Comparison of ENCODE assay signal across 12 mouse cellular contexts in the genomic region with DNA sequence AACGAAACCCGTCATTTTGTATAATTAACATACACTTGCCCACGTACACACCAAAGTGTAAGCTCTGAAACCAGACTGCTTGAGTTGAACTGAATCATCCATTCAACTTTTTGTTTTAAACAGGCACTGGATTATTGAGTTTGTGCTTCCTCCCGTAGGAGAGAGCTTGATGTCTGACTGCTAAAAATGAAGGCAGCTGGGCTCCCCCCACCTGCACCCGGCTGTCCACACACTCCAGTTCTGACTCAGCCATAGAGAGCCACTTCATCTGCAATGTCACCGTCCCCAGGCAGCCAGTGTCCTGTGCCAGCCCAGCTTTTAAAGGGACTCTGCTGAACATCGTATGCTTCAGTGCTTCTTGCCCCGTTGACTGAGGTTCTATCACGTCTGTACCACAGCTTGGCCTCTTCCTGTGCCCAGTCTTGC. TPM values are rescaled to one million over a fixed set of nuclear protein-coding genes. Genes with fewer than 3 reads are reported as not detected.
DNase-seq lines count a peak whose midpoint lies in the region.
"Had no signal": no experiment of that assay in that cellular context is flagged by ENCODE, and none has a peak within 500 bp of the region (broad histone marks: within the 10 kb centered on the region; RNA-seq: fewer than 3 reads in every experiment).

No protein-coding gene starts in this region.

- intact Hi-C loops in heart, postnatal 14 days (cut with DNase I) = no loop called here

- DNase-seq in adrenal gland, adult 2 months = peak; percentile 73
- DNase-seq in adrenal gland, adult 18-20 months (ENCODE audit: low spot score in 2 of 2) = no peak
- peak; percentile 61 for DNase-seq in right cerebral cortex, adult 18-20 months
- no peak for DNase-seq in right cerebral cortex, postnatal 14 days
- DNase-seq in heart, postnatal 14 days = peak; percentile 15 to 35
- DNase-seq in lung, postnatal 25 days (ENCODE audit: low spot score) = peak; percentile 50
- no peak for DNase-seq in ovary, postnatal 10 days (ENCODE audit: low spot score)
- no peak for DNase-seq in embryo, embryonic 10.5 days (ENCODE audit: low spot score)
- DNase-seq: cerebellum, adult 18-20 months; gastrocnemius, postnatal 25 days; kidney, postnatal 14 days; thymus, adult 2 months had no signal

RNA-seq across cellular contexts. Expression of gene Stx11, which starts 13.7 kb away (rescaled TPM):
- 1 to 10 TPM; 8.7 to 8.9 TPM for total RNA-seq in adrenal gland, adult 2 months (2021)
- 5.1 and 11.0 TPM in 2 replicates for polyA plus RNA-seq in adrenal gland, adult 2 months (2012; rRNA removed)
- total RNA-seq in adrenal gland, adult 18-20 months (2021) = 10 to 100 TPM in 1 of 2 experiments, 1 to 10 TPM in 1; 6.5 to 11.0 TPM
- total RNA-seq in heart, postnatal 14 days (2021) = 1 to 10 TPM; 1.8 to 1.9 TPM

RNA-seq across cellular contexts. Expression of gene Sf3b5, which starts 27.3 kb away (rescaled TPM):
- total RNA-seq in adrenal gland, adult 2 months (2021) = 10 to 100 TPM; 13.3 to 14.0 TPM
- polyA plus RNA-seq in adrenal gland, adult 2 months (2012; rRNA removed) = 89.9 and 92.4 TPM in 2 replicates
- total RNA-seq in adrenal gland, adult 18-20 months (2021) = 10 to 100 TPM; 10.6 to 12.5 TPM
- 1 to 10 TPM; 5.9 to 6.1 TPM for total RNA-seq in heart, postnatal 14 days (2021)

Comparison
In these comparisons a context has a peak if more than half of its experiments do, and no peak if none do; other contexts are left out.
1. DNase-seq: peak in adrenal gland, adult 2 months (single experiment), right cerebral cortex, adult 18-20 months (single experiment), heart, postnatal 14 days (2 of 2) and lung, postnatal 25 days (single experiment); none in adrenal gland, adult 18-20 months (0 of 2), right cerebral cortex, postnatal 14 days (single experiment), ovary, postnatal 10 days (single experiment) and embryo, embryonic 10.5 days (single experiment).